Mouse (Mus musculus): ENCODE measurements around the gene Vmn2r26. TPM values are rescaled to one million over a fixed set of nuclear protein-coding genes. Genes with fewer than 3 reads are reported as not detected.
"Not testable (repeated sequence)": the region's sequence is repeated elsewhere in the genome, so short reads cannot be mapped to it uniquely, and the experiment has no call there.

Vmn2r26 gene
- 0.12 TPM in 1 of 2 replicates, not detected in the other for total RNA-seq (2017)

DNA sequence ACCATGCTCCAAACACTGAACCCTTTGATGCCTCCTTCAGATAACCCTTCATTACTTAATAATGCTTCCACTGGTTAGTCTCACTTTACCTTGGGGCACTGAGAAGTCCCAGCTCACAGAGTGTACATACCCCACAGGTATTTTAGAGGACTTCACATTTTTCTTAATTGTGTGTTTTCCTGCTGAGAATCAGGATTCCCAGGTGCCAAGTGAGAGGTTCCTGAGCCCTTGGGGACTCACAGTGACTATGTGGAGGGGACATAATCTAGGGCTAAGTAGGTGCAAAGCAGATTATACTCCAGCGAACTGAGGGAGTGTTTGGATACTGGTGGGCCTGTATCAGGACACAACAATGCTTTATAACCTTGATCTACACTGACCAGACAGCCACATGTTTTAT lies at the start of gene Vmn2r26:
Gene Vmn2r26, plus strand, starts transcription at position 301 of the 400 bp plus-strand sequence.
- not testable (repeated sequence) for ATAC-seq (ENCODE audit: extremely low read depth, insufficient number of reproducible peaks, low FRiP score, poor library complexity, severe bottlenecking)

DNA sequence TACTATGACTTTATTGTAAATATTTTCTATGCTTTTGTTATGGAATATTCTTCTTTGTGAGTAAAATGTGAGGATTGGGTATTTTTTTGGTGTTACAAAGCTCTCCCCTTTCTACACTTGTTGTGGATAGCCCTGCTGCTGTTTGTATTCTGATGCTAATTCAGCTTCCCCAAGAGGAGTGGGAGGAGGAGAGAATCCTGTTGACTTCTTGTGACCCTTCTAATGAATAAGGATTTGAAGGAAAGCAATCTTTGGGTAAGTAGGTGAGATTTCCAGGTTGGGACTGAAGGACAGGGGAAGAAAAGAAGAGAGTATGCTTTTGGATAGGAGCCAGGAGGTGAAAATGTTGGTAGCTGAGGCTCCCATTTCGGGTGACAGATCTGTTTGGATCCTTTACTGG lies 3.5 kb upstream of the Vmn2r26 start:
- ATAC-seq (ENCODE audit: extremely low read depth, insufficient number of reproducible peaks, low FRiP score, poor library complexity, severe bottlenecking) = no peak

DNA sequence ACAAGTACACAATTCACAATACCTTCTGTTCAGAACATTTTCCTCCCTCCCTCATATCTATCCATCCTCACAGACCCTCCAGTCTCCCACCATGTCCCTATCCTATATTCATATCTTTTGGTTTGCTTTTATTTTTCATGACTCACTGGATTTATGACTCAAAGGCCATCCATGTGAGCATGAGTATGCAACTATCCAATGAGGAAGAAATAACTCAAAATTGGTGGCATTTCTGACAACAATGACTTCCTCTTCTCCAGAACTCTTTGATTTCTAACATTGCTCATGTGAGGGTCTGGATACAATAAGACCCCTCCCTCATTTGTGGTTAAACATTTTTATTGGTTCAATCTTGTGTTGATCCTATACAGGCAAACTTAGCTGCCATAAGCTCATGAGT lies 24.0 kb downstream of the Vmn2r26 start:
- ATAC-seq (ENCODE audit: extremely low read depth, insufficient number of reproducible peaks, low FRiP score, poor library complexity, severe bottlenecking) = no peak

DNA sequence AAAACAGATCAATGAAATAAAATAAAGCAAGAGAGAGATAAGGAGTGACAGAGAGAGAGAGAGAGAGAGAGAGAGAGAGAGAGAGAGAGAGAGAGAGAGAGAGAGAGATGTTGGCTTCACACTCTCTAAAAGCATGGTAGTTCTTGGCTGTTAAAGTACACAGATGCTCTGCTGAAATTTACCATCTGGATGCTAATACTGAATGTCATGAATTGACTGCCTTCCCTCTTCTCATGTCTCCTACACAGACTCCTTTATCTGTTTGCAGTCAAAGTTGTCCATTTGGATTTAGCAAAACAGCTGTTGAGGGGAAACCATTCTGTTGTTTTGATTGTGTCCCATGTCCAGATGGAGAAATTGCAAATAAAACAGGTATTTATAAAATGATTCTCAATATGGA lies 29.2 kb downstream of the Vmn2r26 start:
- ATAC-seq (ENCODE audit: extremely low read depth, insufficient number of reproducible peaks, low FRiP score, poor library complexity, severe bottlenecking) = not testable (repeated sequence)

DNA sequence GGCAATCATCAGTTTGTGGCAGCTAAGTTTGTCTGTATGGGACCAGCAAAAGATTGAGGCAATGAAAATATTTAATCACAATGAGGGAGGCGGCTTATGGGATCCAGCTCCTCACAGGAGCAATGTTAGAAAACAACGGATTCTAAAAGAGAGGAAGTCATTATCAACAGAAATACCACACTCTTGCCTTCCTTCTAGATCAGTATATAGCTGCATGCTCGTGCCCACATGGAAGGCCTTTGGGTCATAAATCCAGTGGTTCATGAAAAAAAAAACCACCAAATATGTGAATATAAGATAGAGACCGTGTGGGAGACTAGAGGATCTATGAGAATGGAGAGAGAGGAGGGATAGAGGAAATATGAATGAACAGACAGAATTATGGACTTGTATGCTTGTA lies 78.0 kb downstream of the Vmn2r26 start:
- no peak for ATAC-seq (ENCODE audit: extremely low read depth, insufficient number of reproducible peaks, low FRiP score, poor library complexity, severe bottlenecking)

Other genes with a start within 250 kb of the Vmn2r26 start
- gene Vmn2r24, start 245.7 kb upstream of the Vmn2r26 start, total RNA-seq (2017) = under 0.01 TPM in 1 of 2 replicates, not detected in the other
- 0.12 TPM in 1 of 2 replicates, not detected in the other for gene Vmn2r25, start 171.1 kb upstream of the Vmn2r26 start, total RNA-seq (2017)
- not detected in 2 replicates for gene Vmn2r27, start 207.3 kb downstream of the Vmn2r26 start, total RNA-seq (2017)